ENCODE assay signal across 10 mouse cellular contexts in genomic region chr16:47765742-47766141, GRCm38 (mm10).
DNase-seq lines count a peak whose midpoint lies in the region; ATAC-seq and TF ChIP-seq lines count a peak whose summit lies in the region.
"Had no signal": no experiment of that assay in that cellular context is flagged by ENCODE, and none has a peak within 500 bp of the region (broad histone marks: within the 10 kb centered on the region; RNA-seq: fewer than 3 reads in every experiment).

No protein-coding gene starts in this region.

- no peaks in the 10 kb centered on the region for H3K36me3 ChIP-seq in embryonic facial prominence, embryonic 10.5 days (replicated peaks)
- no peaks in the 10 kb centered on the region for H3K36me3 ChIP-seq in thymus, adult 2 months (ENCODE audit: control insufficient read depth, insufficient read depth, low read length)

- no peaks in the 10 kb centered on the region for H3K27me3 ChIP-seq in embryonic facial prominence, embryonic 10.5 days (replicated peaks; ENCODE audit: low read depth, poor library complexity, severe bottlenecking)
- H3K27me3 ChIP-seq in thymus, adult 2 months (ENCODE audit: control insufficient read depth, insufficient read depth, low read length) = no peaks in the 10 kb centered on the region
- H3K27me3 ChIP-seq: Patski had no signal

- TF ChIP-seq CTCF in thymus, adult 2 months (IDR thresholded peaks at IDR 0.05; ENCODE audit: borderline replicate concordance, control insufficient read depth, extremely low read depth, insufficient read depth, low read length, poor library complexity) = no peak

- TF ChIP-seq POLR2A in thymus, adult 2 months (IDR thresholded peaks at IDR 0.05; ENCODE audit: control insufficient read depth, extremely low read depth, insufficient read depth, low read length, poor library complexity) = no peak

- WGBS in embryonic facial prominence, embryonic 10.5 days = 60% methylated on average over 3 of the region's 3 CpGs
- whole genome bisulfite sequencing in thymus, adult 2 months = 65% methylated on average over 3 of the region's 3 CpGs

- H3K27ac ChIP-seq in embryonic facial prominence, embryonic 10.5 days (replicated peaks) = no peak overlapping the region
- H3K27ac ChIP-seq in thymus, adult 2 months (ENCODE audit: control insufficient read depth, insufficient read depth, low read length) = no peak overlapping the region
- H3K27ac ChIP-seq: liver, embryonic 14.5 days had no signal

- intact Hi-C loops in heart, postnatal 10 days (cut with DNase I) = loop anchor here (5.0 to 10.0 kb wide), 2 partner anchors 1278 to 1641 kb away; partner anchors contain the start of gene Cd96
- intact Hi-C loops in heart, postnatal 25 days (cut with DNase I) = loop anchor here (10.0 kb wide), 1 partner anchor 1281 kb away; no protein-coding TSS in a partner anchor

- 0 out of 2 replicates have a peak, but pooled peaks have one; percentile 37 for ATAC-seq in megakaryocyte progenitor cell, adult 5-6 weeks (replicated peaks; ENCODE audit: poor library complexity)
- no peak for ATAC-seq in megakaryocyte-erythroid progenitor cell, adult 5-6 weeks (replicated peaks; ENCODE audit: low FRiP score, low TSS enrichment, poor library complexity, severe bottlenecking)
- ATAC-seq: Patski had no signal

- no peak overlapping the region for H3K4me3 ChIP-seq in embryonic facial prominence, embryonic 10.5 days
- H3K4me3 ChIP-seq in thymus, adult 2 months (ENCODE audit: control insufficient read depth, insufficient read depth, low read length) = no peak overlapping the region

- no peaks in the 10 kb centered on the region for H3K4me1 ChIP-seq in embryonic facial prominence, embryonic 10.5 days
- H3K4me1 ChIP-seq in thymus, adult 2 months (replicated peaks; ENCODE audit: control insufficient read depth, insufficient read depth, low read length) = no peaks in the 10 kb centered on the region

- DNase-seq in heart, postnatal 10 days = peak; percentile 0 to 28
- no peak for DNase-seq in heart, postnatal 25 days (ENCODE audit: low spot score)
- DNase-seq in right cerebral cortex, adult 2 months (ENCODE audit: low spot score in 2 of 2) = peak; percentile 16 to 26
- no peak for DNase-seq in right cerebral cortex, postnatal 25 days
- peak; percentile 14 for DNase-seq in embryonic facial prominence, embryonic 10.5 days (ENCODE audit: low spot score)
- DNase-seq in thymus, adult 2 months = no peak

- no peaks in the 10 kb centered on the region for H3K9me3 ChIP-seq in embryonic facial prominence, embryonic 10.5 days

Comparison
In these comparisons a context has a peak if more than half of its experiments do, and no peak if none do; other contexts are left out.
1. DNase-seq: peak in heart, postnatal 10 days (2 of 2), right cerebral cortex, adult 2 months (2 of 2) and embryonic facial prominence, embryonic 10.5 days (single experiment); none in heart, postnatal 25 days (single experiment), right cerebral cortex, postnatal 25 days (single experiment) and thymus, adult 2 months (single experiment).